Mouse (Mus musculus): ENCODE results near the gene Dop1b.
A peak's percentile ranks its signal among the peaks of the same experiment; 100 is the strongest.

Dop1b gene

DNA sequence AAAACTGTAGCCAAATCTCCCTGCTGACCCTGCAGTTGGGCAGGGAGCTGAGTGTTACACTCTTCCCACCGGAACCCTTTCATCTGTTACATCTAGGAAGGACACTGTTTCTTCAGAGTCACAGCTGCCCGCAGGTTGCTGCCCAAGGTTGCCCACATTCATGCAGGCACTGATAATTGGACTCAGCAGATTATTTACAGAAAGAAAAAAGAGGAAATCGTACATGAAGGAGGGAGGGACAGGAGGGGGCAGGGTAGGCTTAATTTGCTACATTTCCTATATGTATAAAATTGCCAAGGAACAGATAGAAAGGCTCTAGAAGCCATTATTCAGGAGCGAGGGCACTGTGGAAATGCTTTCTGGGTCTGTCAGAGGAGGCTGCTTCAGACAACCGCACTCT lies 44.9 kb downstream of the Dop1b start:
- DNase-seq (ENCODE audit: low spot score in 2 of 2) = no peak

DNA sequence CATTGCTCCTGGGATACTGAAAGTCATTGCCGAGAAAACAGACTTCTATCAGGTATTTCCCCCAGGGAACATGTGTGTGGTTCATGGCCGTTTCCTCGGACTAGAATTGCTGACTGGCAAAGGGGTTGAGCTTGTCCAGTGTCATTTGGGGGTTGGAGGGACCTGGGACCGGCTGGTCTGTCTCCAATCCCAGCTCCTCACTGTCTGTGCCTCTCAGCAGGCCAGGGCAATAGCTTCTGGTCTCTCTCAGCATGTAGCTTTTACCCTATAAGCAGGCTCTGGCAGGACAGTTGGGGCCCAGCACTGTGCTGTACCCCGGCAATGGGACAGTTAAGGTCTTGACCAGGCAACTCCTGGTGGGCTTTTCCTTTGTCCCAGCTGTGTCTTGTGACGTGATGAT lies 51.7 kb downstream of the Dop1b start:
- no peak for DNase-seq (ENCODE audit: low spot score in 2 of 2)

DNA sequence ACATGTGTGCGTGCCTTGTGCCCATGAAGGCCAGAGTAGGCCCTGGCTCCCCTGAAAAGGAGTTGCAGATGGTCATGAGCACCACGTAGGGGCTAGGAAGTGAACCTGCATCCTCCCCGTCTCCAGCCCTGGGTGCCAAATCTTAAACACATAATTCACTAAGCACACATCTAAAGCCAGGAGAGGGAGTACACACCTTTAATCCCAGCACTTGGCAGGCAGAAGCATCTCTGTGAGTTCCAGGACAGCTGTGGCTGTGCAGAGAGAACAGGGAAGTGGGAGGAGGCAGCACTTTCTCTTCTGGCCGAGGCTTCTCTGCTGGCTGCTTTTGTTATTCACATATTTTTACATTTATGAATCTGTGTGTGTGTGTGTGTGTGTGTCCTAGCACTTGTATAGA lies 52.9 kb downstream of the Dop1b start:
- no peak for DNase-seq (ENCODE audit: low spot score in 2 of 2)

DNA sequence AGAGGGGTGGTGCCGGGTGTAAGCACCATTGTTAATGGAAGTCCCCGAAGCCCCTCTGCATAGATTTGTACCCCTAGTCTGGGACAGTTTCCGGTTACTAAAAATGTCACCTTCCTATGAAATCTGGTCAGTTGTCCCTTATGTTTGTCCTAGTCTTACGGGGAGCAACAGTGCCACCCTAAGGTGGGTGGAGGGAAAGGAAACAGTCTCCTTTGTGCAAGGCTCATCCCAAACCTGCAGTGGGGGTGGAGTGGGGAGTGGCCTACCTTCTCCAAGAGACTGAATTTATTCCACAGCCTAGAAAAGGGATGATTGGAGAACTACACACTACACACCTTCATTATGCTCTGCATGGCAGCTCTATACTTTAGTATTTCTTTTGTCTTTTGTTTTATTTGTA lies 55.3 kb downstream of the Dop1b start:
- peak in 1 of 2 experiments; percentile 19 for DNase-seq (ENCODE audit: low spot score in 2 of 2)

GRCm38 (mm10) chr16:93767548-93767947 lies 55.8 kb downstream of the Dop1b start:
- DNase-seq (ENCODE audit: low spot score in 2 of 2) = no peak

GRCm38 (mm10) chr16:93769621-93770020 lies 57.9 kb downstream of the Dop1b start:
- DNase-seq (ENCODE audit: low spot score in 2 of 2) = no peak

GRCm38 (mm10) chr16:93770271-93770926 lies 58.7 kb downstream of the Dop1b start:
- DNase-seq (ENCODE audit: low spot score in 2 of 2) = no peak

- DNase-seq (ENCODE audit: low spot score in 2 of 2) = no peak
These were observed 63.0 kb downstream of the Dop1b start for GRCm38 (mm10) chr16:93774658-93775057.

- no peak for DNase-seq (ENCODE audit: low spot score in 2 of 2)
These were observed 64.8 kb downstream of the Dop1b start for GRCm38 (mm10) chr16:93776468-93776867.

DNA sequence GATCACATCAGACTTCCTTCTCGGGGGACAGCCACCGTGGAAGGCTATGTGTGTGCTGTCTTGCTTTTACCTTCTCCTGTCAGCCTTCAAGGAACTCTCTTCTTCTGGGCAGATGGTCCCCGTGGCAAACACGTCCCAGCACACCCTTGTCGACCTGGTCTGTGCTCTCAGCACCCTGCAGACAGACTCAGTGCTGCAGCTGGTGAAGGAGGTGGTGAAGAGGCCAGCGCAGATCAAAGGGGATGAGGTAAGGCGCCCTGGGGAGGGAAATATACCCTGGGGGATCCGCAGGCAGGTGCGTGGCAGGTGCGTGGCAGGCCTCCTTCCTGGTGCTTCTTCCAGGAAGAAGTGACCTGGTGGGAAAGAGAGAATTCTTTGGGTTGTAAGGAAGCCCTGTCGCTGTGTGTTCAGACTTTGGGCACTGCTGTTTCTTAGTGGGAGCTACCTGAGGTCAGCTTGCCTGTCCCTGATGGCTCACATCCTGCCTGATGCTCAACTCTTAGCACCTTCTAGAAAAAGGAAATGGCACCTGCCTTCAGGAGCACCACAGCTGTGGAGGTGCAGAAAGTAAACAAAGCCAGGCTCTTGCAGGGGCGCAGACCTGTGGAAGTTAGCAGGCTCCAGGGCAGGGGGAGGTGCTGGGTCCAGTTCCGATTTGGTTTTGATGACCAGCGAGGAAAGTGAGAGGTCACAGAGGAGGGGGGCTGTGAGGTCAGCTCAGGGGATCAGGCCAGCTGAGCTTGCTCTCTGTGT lies 65.7 kb downstream of the Dop1b start:
- peak; percentile 60 to 78 for DNase-seq (ENCODE audit: low spot score in 2 of 2)

GRCm38 (mm10) chr16:93778393-93778792 lies 66.7 kb downstream of the Dop1b start:
- DNase-seq (ENCODE audit: low spot score in 2 of 2) = peak; percentile 63 to 78

DNA sequence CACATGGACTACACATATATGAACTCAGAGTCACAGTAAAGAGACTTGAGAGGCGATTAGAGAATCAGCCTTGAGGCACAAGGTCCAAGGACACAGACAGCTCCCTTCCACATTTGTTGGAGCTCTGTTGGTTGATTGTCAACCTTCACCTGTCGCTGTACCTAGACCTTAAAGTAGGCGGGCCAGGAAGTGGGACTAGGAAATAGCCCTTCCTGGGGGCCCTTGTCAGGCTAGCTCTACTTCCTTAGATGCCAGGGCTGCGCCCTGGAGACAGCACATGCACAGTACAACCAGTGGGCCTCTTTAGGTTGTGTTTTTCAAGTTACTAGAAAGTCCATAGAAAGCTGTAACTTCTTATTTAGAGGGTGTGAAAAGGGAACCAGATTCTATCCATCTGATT lies 67.8 kb downstream of the Dop1b start:
- DNase-seq (ENCODE audit: low spot score in 2 of 2) = no peak

DNA sequence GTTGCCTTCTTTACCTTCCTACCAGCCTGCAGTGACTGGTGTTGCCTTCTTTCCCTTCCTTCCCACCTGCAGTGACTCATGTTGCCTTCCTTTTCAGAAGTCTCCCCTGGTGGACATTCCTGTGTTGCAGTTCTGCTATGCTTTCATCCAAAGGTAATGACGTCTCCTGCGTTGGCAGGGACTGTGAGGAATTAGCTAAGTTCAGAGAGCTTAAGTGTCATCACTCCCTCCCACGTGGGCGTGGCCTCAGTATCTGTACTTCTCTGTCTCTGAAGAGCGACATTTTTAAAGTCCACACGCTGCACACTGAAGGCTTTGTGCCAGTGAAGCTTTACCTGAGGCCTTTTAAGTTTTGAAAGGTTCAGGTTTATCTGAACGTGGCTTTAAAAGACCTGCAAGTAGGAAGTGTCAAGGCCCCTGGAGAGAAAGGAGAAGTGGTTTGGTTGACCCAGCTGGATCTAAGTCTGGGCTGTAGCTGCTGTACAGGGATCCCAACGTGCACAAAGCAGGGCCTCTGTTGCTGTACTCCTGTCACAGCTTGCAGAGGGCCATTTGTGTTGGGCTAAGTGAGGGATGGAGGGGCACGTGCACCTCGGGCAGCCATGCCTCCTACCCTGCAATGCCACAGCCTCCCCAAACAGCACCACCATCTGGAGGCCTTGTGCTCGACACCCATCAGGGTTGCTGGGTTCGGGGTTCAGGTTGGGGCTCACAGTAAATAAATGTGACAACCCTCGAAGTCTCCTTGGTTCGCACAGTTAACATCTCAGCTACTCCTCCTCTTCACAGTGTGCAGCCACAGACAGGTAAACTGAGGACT lies 69.2 kb downstream of the Dop1b start:
- DNase-seq (ENCODE audit: low spot score in 2 of 2) = peak in 1 of 2 experiments; percentile 36

DNA sequence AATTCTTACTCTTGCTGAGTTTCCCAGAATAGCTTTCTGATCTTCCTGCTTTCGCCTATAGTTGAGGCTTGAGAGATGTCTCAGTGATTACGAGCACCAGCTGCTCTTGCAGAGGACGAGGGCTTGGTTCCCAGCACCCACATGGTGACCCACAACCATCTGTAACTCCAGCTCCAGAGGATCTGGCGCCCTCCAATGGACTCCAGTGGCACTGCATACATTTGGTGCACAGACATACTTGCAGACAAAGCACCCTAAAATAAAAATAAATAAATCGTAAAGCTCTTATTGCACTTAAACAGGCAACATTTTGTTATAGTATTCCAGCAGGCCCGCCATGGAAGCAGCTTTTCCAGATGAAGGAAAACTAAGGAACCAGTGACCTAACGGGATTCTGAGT lies 72.5 kb downstream of the Dop1b start:
- DNase-seq (ENCODE audit: low spot score in 2 of 2) = no peak

DNA sequence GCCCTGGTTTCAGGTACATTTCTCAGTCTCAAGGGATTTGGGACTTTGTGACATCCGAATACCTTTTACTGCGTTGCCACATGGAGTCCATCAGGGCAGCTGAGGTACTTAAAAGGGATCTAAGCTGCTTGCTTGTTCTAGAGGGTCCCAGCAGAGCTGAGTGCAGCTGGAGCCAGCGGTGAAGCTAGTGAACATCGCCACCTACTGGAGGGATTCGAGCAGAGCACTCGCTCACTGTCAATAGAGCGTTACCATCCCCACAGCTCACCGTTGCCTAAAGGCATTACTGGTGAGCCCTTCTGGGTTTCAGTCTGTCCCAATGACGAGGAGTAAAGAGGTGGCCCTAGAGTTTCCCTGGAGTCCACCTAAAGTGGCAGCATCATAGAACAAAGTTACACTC lies 74.1 kb downstream of the Dop1b start:
- peak in 1 of 2 experiments; percentile 43 for DNase-seq (ENCODE audit: low spot score in 2 of 2)

DNA sequence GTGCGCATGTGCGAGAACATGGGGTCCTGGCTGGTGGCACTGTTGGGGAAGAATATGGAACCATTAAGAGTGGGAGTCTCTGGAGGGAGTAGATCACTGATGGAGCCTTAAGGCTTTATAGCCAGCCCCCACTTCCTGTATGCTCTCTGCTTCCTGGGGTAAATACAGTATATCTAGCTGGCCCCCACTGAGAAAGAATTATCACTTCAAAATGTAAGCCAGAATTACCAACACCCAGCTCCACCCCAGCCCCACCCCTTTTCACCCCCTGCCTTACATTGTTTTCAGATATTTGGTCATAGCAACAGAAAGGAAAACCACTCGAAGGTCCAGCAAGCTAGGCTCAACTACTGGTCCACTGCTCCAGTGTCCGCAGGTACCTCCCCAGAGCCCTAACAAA lies 76.7 kb downstream of the Dop1b start:
- DNase-seq (ENCODE audit: low spot score in 2 of 2) = no peak

- DNase-seq (ENCODE audit: low spot score in 2 of 2) = no peak
These were observed 77.2 kb downstream of the Dop1b start for GRCm38 (mm10) chr16:93788881-93789280.

- no peak for DNase-seq (ENCODE audit: low spot score in 2 of 2)
These were observed 78.5 kb downstream of the Dop1b start for GRCm38 (mm10) chr16:93789971-93790755.

GRCm38 (mm10) chr16:93792981-93793630 lies 81.4 kb downstream of the Dop1b start:
- no peak for DNase-seq (ENCODE audit: low spot score in 2 of 2)

DNA sequence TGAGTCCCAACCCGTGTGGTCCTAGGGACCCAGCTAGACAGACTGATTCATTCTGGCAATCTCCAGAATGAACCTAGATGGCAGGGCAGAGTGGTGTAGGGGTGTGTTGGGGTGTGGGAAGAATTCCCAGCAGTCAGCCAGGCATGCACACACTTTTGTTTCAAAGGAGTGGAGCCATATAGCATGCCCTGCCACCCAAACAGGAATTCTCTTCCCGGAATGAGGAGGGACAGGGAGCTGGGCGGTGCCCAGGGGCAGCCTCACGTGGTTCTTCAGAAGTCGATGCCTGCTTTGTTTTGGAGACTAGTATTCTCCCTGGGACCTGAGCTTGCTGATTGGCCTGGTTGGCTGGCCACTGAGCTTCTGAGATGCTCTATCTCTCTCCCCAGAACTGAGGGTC lies 83.1 kb downstream of the Dop1b start:
- DNase-seq (ENCODE audit: low spot score in 2 of 2) = no peak

- DNase-seq (ENCODE audit: low spot score in 2 of 2) = no peak
These were observed 83.7 kb downstream of the Dop1b start for GRCm38 (mm10) chr16:93795391-93795790.
